Mouse (Mus musculus) heart, postnatal 0 days (tissue): ENCODE data around the gene Cmah. TPM values are rescaled to one million over a fixed set of nuclear protein-coding genes. Genes with fewer than 3 reads are reported as not detected.

ENCODE experiments used
- ATAC-seq: fragments of 200-750 bp; cut with Nextera tagmentation; 2 replicates; pipeline ENCODE4 v1.8.0; 2017; ENCODE audit warnings: low read depth, moderate number of reproducible peaks, moderate library complexity; ENCODE audit not compliant: insufficient read depth
- DNase-seq: peaks from one replicate; pipeline ENCODE4 v3.0.0-alpha.2; 2016; ENCODE audit warnings: low spot score
- H3K27ac ChIP-seq: fragments of 300-500 bp; sonication (generic); 2 replicates; pipeline ENCODE4 v1.5.1; 2014; ENCODE audit warnings: low read depth, mild to moderate bottlenecking
- H3K27me3 ChIP-seq: fragments of 300-500 bp; sonication (generic); 2 replicates; pipeline ENCODE4 v1.6.1; 2014; ENCODE audit warnings: low read length, mixed read lengths; ENCODE audit not compliant: control insufficient read depth, insufficient read depth
- H3K36me3 ChIP-seq: fragments of 300-500 bp; sonication (generic); replicated peaks from 2 replicates; pipeline ENCODE4 v1.6.1; 2014; ENCODE audit warnings: low read length, mixed read lengths; ENCODE audit not compliant: control insufficient read depth, insufficient read depth
- H3K4me1 ChIP-seq: fragments of 300-500 bp; sonication (generic); 2 replicates; pipeline ENCODE4 v1.6.1; 2014; ENCODE audit warnings: antibody characterized with exemption; ENCODE audit not compliant: control insufficient read depth, insufficient read depth
- H3K4me2 ChIP-seq: fragments of 300-500 bp; sonication (generic); 2 replicates; pipeline ENCODE4 v1.6.1; 2014; ENCODE audit warnings: low read depth, mild to moderate bottlenecking, low read length, moderate library complexity
- H3K4me3 ChIP-seq: fragments of 300-500 bp; sonication (generic); 2 replicates; pipeline ENCODE4 v1.5.1; 2014; ENCODE audit warnings: low read depth, low read length
- H3K9ac ChIP-seq: fragments of 300-500 bp; sonication (generic); replicated peaks from 2 replicates; pipeline ENCODE4 v1.6.1; 2014; ENCODE audit warnings: low read depth, low read length, mixed read lengths
- H3K9me3 ChIP-seq: fragments of 300-500 bp; sonication (generic); replicated peaks from 2 replicates; pipeline ENCODE4 v1.6.1; 2016; ENCODE audit warnings: low read length; ENCODE audit not compliant: control insufficient read depth
- CTCF ChIP-seq: IDR thresholded peaks from 2 replicates; pipeline ENCODE4 v1.5.1; 2016; ENCODE audit warnings: antibody characterized with exemption, control low read depth, low read depth
- EP300 ChIP-seq: IDR thresholded peaks from 2 replicates; pipeline ENCODE4 v1.6.1; 2016; ENCODE audit warnings: antibody characterized with exemption, low read depth
- WGBS: fragments of 180-500 bp; shearing (Covaris S2); extraction: QIAGEN DNeasy Blood & Tissue Kit; methylation state at CpG from one replicate; pipeline ENCODE4 v1.1.7; 2014; 5-methylcytosine and 5-hydroxymethylcytosine counted together
- polyA plus RNA-seq: library from polyadenylated mRNA; unstranded; fragments of >200 nt; fragmentation: Nextera tagmentation; extraction: Ambion mirVana; gene quantifications from 2 replicates; pipeline ENCODE4 v1.2.1, GENCODE M21; 2015
- total RNA-seq: library from RNA; depleted of rRNA; stranded (reverse); fragments of >200 nt; gene quantifications from 2 replicates; pipeline ENCODE4 v1.2.3, GENCODE M21; 2014; ENCODE audit warnings: low replicate concordance

Cmah gene
- total and polyA plus RNA-seq, 2 experiments from 2014 or later: 0.15 TPM; not detected in 1

- Histone ChIP-seq H3K27ac (no peak overlapping the region), H3K9ac (no peak overlapping the region), H3K9me3 (no peaks in the 10 kb centered on the region), H3K27me3 (no peaks in the 10 kb centered on the region), H3K4me1 (no peaks in the 10 kb centered on the region), H3K4me3 (no peak overlapping the region), H3K36me3 (no peaks in the 10 kb centered on the region), H3K4me2 (no peak overlapping the region)
- 27% methylated on average over 1 of the region's 1 CpGs for WGBS
- DNase-seq: no peak
- TF ChIP-seq CTCF: no peak
- no peak for TF ChIP-seq EP300
- no peak for ATAC-seq
Observed at GRCm38 (mm10) chr13:24508917-24509316, 181.7 kb downstream of the Cmah start.

DNA sequence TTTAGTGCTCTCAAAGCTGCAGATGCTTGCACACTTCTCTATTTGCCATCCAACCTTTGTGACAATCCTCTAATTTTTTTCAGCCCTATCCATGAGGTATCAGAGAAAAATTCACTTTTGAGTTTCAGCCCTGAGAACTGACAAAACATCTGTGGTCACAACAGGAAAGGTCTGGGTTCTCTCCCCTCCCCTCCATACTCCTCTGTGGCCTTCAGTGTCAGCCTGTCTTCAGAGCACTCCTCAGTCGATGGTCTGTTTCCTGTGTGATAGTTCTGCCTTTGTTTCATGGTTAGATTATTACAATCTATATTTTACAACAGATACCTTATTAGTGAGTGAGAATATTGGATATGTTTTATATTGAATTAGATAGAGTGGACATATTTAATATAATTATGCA lies 184.2 kb downstream of the Cmah start:
- Histone ChIP-seq H3K4me1 (no peaks in the 10 kb centered on the region), H3K9me3 (no peaks in the 10 kb centered on the region), H3K27me3 (no peaks in the 10 kb centered on the region), H3K9ac (no peak overlapping the region), H3K4me2 (no peak overlapping the region), H3K27ac (no peak overlapping the region), H3K4me3 (no peak overlapping the region), H3K36me3 (no peaks in the 10 kb centered on the region)
- no peak for TF ChIP-seq EP300
- no peak for TF ChIP-seq CTCF
- no peak for DNase-seq
- no peak for ATAC-seq
- WGBS: 37% methylated on average over 1 of the region's 1 CpGs

GRCm38 (mm10) chr13:24511932-24512520 lies 184.8 kb downstream of the Cmah start:
- TF ChIP-seq EP300 (no peak), CTCF (no peak)
- H3K36me3 ChIP-seq: no peaks in the 10 kb centered on the region
- H3K9me3 ChIP-seq: no peaks in the 10 kb centered on the region
- H3K27me3 ChIP-seq: no peaks in the 10 kb centered on the region
- ATAC-seq: no peak
- DNase-seq: no peak
- H3K9ac ChIP-seq: no peak overlapping the region
- H3K4me1 ChIP-seq: no peaks in the 10 kb centered on the region
- no peak overlapping the region for H3K4me2 ChIP-seq
- WGBS: 78% methylated on average over 14 of the region's 14 CpGs
- no peak overlapping the region for H3K4me3 ChIP-seq
- H3K27ac ChIP-seq: no peak overlapping the region

GRCm38 (mm10) chr13:24513717-24514116 lies 186.5 kb downstream of the Cmah start:
- no peak for ATAC-seq
- Histone ChIP-seq H3K27ac (no peak overlapping the region), H3K4me3 (no peak overlapping the region), H3K4me1 (no peaks in the 10 kb centered on the region), H3K27me3 (no peaks in the 10 kb centered on the region), H3K9me3 (no peaks in the 10 kb centered on the region), H3K4me2 (no peak overlapping the region), H3K9ac (no peak overlapping the region), H3K36me3 (no peaks in the 10 kb centered on the region)
- TF ChIP-seq EP300 (no peak), CTCF (no peak)
- 81% methylated on average over 3 of the region's 3 CpGs for WGBS
- no peak for DNase-seq

GRCm38 (mm10) chr13:24515101-24515675 lies 188.0 kb downstream of the Cmah start:
- Histone ChIP-seq H3K4me2 (no peak overlapping the region), H3K27me3 (no peaks in the 10 kb centered on the region), H3K4me3 (no peak overlapping the region), H3K9ac (no peak overlapping the region), H3K27ac (no peak overlapping the region), H3K36me3 (no peaks in the 10 kb centered on the region), H3K4me1 (no peaks in the 10 kb centered on the region), H3K9me3 (no peaks in the 10 kb centered on the region)
- ATAC-seq (no peak), DNase-seq (no peak)
- WGBS: 53% methylated on average over 6 of the region's 6 CpGs
- TF ChIP-seq EP300 (no peak), CTCF (no peak)

DNA sequence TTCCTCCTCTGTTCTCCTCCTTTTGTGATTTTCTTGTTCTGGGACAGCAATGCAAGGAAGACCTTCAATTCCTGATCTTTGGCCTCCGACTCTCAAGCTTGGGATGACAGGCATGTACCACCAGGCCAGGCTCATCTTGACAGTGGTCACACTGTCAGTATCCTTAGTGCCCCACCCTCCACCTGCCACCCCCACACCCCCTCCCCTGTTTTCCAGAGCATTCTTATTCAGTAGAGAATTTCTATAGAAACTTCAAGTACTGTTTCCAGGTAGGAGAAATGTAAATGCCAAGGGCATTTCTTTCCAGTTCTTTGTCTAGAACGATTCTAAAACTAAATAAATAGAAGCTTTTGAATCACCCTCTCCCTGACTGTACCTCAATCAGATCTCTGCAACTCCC lies 190.6 kb downstream of the Cmah start:
- 77% methylated on average over 2 of the region's 2 CpGs for WGBS
- no peak for ATAC-seq
- H3K27ac ChIP-seq: no peak overlapping the region

More for the DNA sequence above, 190.6 kb downstream of the Cmah start:
- DNase-seq: no peak
- Histone ChIP-seq H3K4me3 (no peak overlapping the region), H3K9me3 (no peaks in the 10 kb centered on the region), H3K9ac (no peak overlapping the region), H3K4me1 (peaks cover 4% of the 10 kb centered on the region; the same call in 1 of the 2 replicates), H3K36me3 (no peaks in the 10 kb centered on the region), H3K27me3 (no peaks in the 10 kb centered on the region), H3K4me2 (no peak overlapping the region)
- TF ChIP-seq CTCF (no peak), EP300 (no peak)
